Mouse (Mus musculus): ENCODE data around the gene Herc3.
A peak's percentile ranks its signal among the peaks of the same experiment; 100 is the strongest.
"Not testable (repeated sequence)": the region's sequence is repeated elsewhere in the genome, so short reads cannot be mapped to it uniquely, and the experiment has no call there.

The Herc3 gene

GRCm38 (mm10) chr6:58862446-58862993 lies 31.3 kb downstream of the Herc3 start:
- DNase-seq (ENCODE audit: low spot score), result no peak

- no peak for DNase-seq (ENCODE audit: low spot score)
Observed at GRCm38 (mm10) chr6:58863631-58864235, 32.5 kb downstream of the Herc3 start.

- DNase-seq (ENCODE audit: low spot score), result not testable (repeated sequence)
Observed at GRCm38 (mm10) chr6:58867858-58868257, 36.6 kb downstream of the Herc3 start.

- no peak for DNase-seq (ENCODE audit: low spot score)
Observed at GRCm38 (mm10) chr6:58879572-58879971, 48.3 kb downstream of the Herc3 start.

GRCm38 (mm10) chr6:58879987-58880386 lies 48.7 kb downstream of the Herc3 start:
- DNase-seq (ENCODE audit: low spot score), result no peak

- no peak for DNase-seq (ENCODE audit: low spot score)
Observed at GRCm38 (mm10) chr6:58880861-58881260, 49.6 kb downstream of the Herc3 start.

- no peak for DNase-seq (ENCODE audit: low spot score)
Observed at GRCm38 (mm10) chr6:58881363-58881762, 50.1 kb downstream of the Herc3 start.

GRCm38 (mm10) chr6:58882271-58882670 lies 51.0 kb downstream of the Herc3 start:
- DNase-seq (ENCODE audit: low spot score), result no peak

- DNase-seq (ENCODE audit: low spot score), result no peak
Observed at GRCm38 (mm10) chr6:58889917-58890316, 58.7 kb downstream of the Herc3 start.

GRCm38 (mm10) chr6:58893307-58893706 lies 62.0 kb downstream of the Herc3 start:
- no peak for DNase-seq (ENCODE audit: low spot score)

- no peak for DNase-seq (ENCODE audit: low spot score)
Observed at GRCm38 (mm10) chr6:58894994-58895393, 63.7 kb downstream of the Herc3 start.

- no peak for DNase-seq (ENCODE audit: low spot score)
Observed at GRCm38 (mm10) chr6:58896648-58897047, 65.4 kb downstream of the Herc3 start.

GRCm38 (mm10) chr6:58899076-58899475 lies 67.8 kb downstream of the Herc3 start:
- no peak for DNase-seq (ENCODE audit: low spot score)

GRCm38 (mm10) chr6:58900536-58900935 lies 69.3 kb downstream of the Herc3 start:
- DNase-seq (ENCODE audit: low spot score), result no peak

GRCm38 (mm10) chr6:58903171-58903570 lies 71.9 kb downstream of the Herc3 start:
- peak; percentile 64 for DNase-seq (ENCODE audit: low spot score)

- no peak for DNase-seq (ENCODE audit: low spot score)
Observed at GRCm38 (mm10) chr6:58904551-58904950, 73.3 kb downstream of the Herc3 start.

- DNase-seq (ENCODE audit: low spot score), result peak; percentile 77
Observed at GRCm38 (mm10) chr6:58906852-58907261, 75.6 kb downstream of the Herc3 start, which contains the start of gene Nap1l5. Gene Nap1l5, minus strand, starts transcription at chr6:58907076.

GRCm38 (mm10) chr6:58907336-58907735 lies 76.1 kb downstream of the Herc3 start:
- no peak for DNase-seq (ENCODE audit: low spot score)

- DNase-seq (ENCODE audit: low spot score), result no peak
Observed at GRCm38 (mm10) chr6:58907791-58908190, 76.5 kb downstream of the Herc3 start.

- DNase-seq (ENCODE audit: low spot score), result no peak
Observed at GRCm38 (mm10) chr6:58912842-58913241, 81.6 kb downstream of the Herc3 start.

- no peak for DNase-seq (ENCODE audit: low spot score)
Observed at GRCm38 (mm10) chr6:58913551-58913950, 82.3 kb downstream of the Herc3 start.

GRCm38 (mm10) chr6:58913971-58914370 lies 82.7 kb downstream of the Herc3 start:
- DNase-seq (ENCODE audit: low spot score), result no peak

- no peak for DNase-seq (ENCODE audit: low spot score)
Observed at GRCm38 (mm10) chr6:58916498-58916897, 85.2 kb downstream of the Herc3 start.

GRCm38 (mm10) chr6:58920735-58921134 lies 89.5 kb downstream of the Herc3 start:
- peak; percentile 15 for DNase-seq (ENCODE audit: low spot score)

All from layer of hippocampus, adult 11-12 months (tissue).